Mouse (Mus musculus): ENCODE data around the gene Atp1a4.

GRCm38 (mm10) chr1:172283073-172283472 is 24.9 kb upstream of the Atp1a4 start:
- TF ChIP-seq POLR2A (IDR thresholded peaks at IDR 0.05; ENCODE audit: low read depth, low read length) (no peak), CTCF (conservative IDR thresholded peaks at IDR 0.05; ENCODE audit: insufficient read depth, insufficient read length, low read depth, low read length) (no peak)

Measured in kidney, adult 2 months (tissue).